ENCODE assay signal across 8 mouse cellular contexts in the genomic region with DNA sequence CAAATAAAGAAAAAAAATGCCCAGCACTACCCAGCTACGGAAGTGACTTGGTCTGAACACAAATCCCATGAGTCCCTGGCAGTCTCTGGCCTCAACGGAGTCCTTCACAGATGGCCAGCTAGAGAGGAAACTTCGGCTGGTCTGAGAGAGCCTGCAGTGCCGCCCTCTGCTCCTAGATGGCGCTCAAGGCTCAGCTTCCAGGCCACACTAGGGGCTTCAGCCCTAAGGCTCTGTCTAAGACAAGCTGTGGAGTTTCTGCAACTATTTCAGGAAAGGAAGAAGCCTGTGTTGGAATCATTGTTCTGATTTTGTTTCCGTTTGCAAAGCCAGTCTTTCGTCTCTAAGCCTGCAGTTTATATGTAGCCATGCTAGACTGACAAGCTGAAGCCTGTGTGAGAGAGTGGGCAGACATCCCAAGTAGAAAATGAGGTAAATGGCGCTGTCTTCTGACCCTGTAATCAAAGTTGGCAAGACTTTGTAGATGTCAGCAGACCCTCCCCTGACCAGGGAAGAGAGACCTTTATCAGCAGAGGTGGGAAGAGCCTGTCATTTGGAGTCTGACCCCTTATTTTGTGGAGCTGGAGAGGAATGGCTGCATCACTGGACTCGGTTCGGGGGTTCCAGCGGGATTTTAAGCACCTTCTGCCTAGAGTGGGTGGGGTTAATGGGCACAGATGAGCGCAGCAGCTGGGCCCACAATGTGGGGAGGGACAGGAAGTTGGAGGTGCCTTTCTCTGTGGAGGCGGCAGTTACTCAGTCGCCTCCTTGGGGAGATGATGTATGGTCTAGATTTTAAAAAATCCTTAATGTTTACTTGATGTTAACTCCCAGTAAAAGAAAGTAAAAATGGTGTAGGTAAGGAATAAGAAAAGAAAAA.
DNase-seq lines count a peak whose midpoint lies in the region; ATAC-seq and TF ChIP-seq lines count a peak whose summit lies in the region.

No protein-coding gene starts in this region.

- no peak for TF ChIP-seq POLR2A in ES-Bruce4 (IDR thresholded peaks at IDR 0.05; ENCODE audit: insufficient read depth, low read length)

- peak; percentile 89 for TF ChIP-seq CTCF in ES-Bruce4 (IDR thresholded peaks at IDR 0.05; ENCODE audit: low read depth, low read length)
- peak; percentile 99 for TF ChIP-seq CTCF in forebrain, postnatal 0 days (IDR thresholded peaks at IDR 0.05; ENCODE audit: low read depth)

- peak; percentile 95 for ATAC-seq in forebrain, postnatal 0 days

- H3K27ac ChIP-seq in ES-Bruce4 (ENCODE audit: insufficient read depth, low read length) = no peak overlapping the region
- peak overlapping the region; percentile 87 for H3K27ac ChIP-seq in brown adipose tissue, adult 24 weeks (replicated peaks; ENCODE audit: low read depth, low read length)
- no peak overlapping the region for H3K27ac ChIP-seq in forebrain, postnatal 0 days (ENCODE audit: low read depth, low read length)
- no peak overlapping the region for H3K27ac ChIP-seq in hindbrain, embryonic 10.5 days

- peak; percentile 90 for DNase-seq in forebrain, postnatal 0 days
- peak; percentile 87 for DNase-seq in hindbrain, embryonic 10.5 days (ENCODE audit: low spot score)
- peak; percentile 50 for DNase-seq in layer of hippocampus, adult 9-10 months (ENCODE audit: low spot score)
- DNase-seq in lung, postnatal 14 days = peak; percentile 72
- peak; percentile 60 for DNase-seq in retina, postnatal 7 days (ENCODE audit: low read depth, low spot score)
- DNase-seq in urinary bladder, postnatal 10 days (ENCODE audit: low spot score) = peak; percentile 23

- no peaks in the 10 kb centered on the region for H3K36me3 ChIP-seq in ES-Bruce4 (ENCODE audit: control insufficient read depth, insufficient read depth, low read length, poor library complexity, severe bottlenecking)
- H3K36me3 ChIP-seq in forebrain, postnatal 0 days (ENCODE audit: insufficient read depth) = no peaks in the 10 kb centered on the region
- H3K36me3 ChIP-seq in hindbrain, embryonic 10.5 days = no peaks in the 10 kb centered on the region

- H3K4me1 ChIP-seq in ES-Bruce4 (ENCODE audit: control insufficient read depth, insufficient read depth, low read length) = no peaks in the 10 kb centered on the region
- H3K4me1 ChIP-seq in brown adipose tissue, adult 24 weeks (ENCODE audit: control insufficient read depth, insufficient read depth, insufficient read length, low read length) = no peaks in the 10 kb centered on the region
- peaks cover 3% of the 10 kb centered on the region; the same call in 1 of the 2 replicates for H3K4me1 ChIP-seq in forebrain, postnatal 0 days (ENCODE audit: insufficient read depth)
- no peaks in the 10 kb centered on the region for H3K4me1 ChIP-seq in hindbrain, embryonic 10.5 days (replicated peaks)

- H3K27me3 ChIP-seq in ES-Bruce4 (ENCODE audit: control insufficient read depth, insufficient read depth, low read length, poor library complexity, severe bottlenecking) = no peaks in the 10 kb centered on the region
- no peaks in the 10 kb centered on the region for H3K27me3 ChIP-seq in forebrain, postnatal 0 days (ENCODE audit: insufficient read depth, low read length)
- no peaks in the 10 kb centered on the region for H3K27me3 ChIP-seq in hindbrain, embryonic 10.5 days (ENCODE audit: insufficient read depth, poor library complexity, severe bottlenecking)

- no peak overlapping the region for H3K4me3 ChIP-seq in ES-Bruce4 (ENCODE audit: low read depth, low read length)
- H3K4me3 ChIP-seq in brown adipose tissue, adult 24 weeks (ENCODE audit: insufficient read depth, low read depth, low read length) = no peak overlapping the region
- H3K4me3 ChIP-seq in forebrain, postnatal 0 days (ENCODE audit: low read depth, low read length) = no peak overlapping the region
- H3K4me3 ChIP-seq in hindbrain, embryonic 10.5 days = no peak overlapping the region

- no peak for TF ChIP-seq EP300 in ES-Bruce4 (IDR thresholded peaks at IDR 0.05; ENCODE audit: insufficient read depth, low read depth, low read length)

- no peak overlapping the region for H3K9ac ChIP-seq in ES-Bruce4 (ENCODE audit: low read depth, poor library complexity, severe bottlenecking)
- H3K9ac ChIP-seq in forebrain, postnatal 0 days = no peak overlapping the region

- WGBS in forebrain, postnatal 0 days = 44% methylated on average over 14 of the region's 14 CpGs
- 51% methylated on average over 14 of the region's 14 CpGs for WGBS in hindbrain, embryonic 10.5 days

- no peaks in the 10 kb centered on the region for H3K9me3 ChIP-seq in ES-Bruce4 (replicated peaks; ENCODE audit: control insufficient read depth, insufficient read depth, low read length, poor library complexity, severe bottlenecking)
- no peaks in the 10 kb centered on the region for H3K9me3 ChIP-seq in forebrain, postnatal 0 days (ENCODE audit: low read length)
- H3K9me3 ChIP-seq in hindbrain, embryonic 10.5 days = peaks cover 9% of the 10 kb centered on the region; the same call in 1 of the 2 replicates

- no peak overlapping the region for H3K4me2 ChIP-seq in forebrain, postnatal 0 days (ENCODE audit: low read depth)

Comparison
In these comparisons a context has a peak if more than half of its experiments do, and no peak if none do; other contexts are left out.
1. DNase-seq: peak in every context shown above with its lines; median percentile 90 in forebrain, postnatal 0 days; 87 in hindbrain, embryonic 10.5 days; 72 in lung, postnatal 14 days; 60 in retina, postnatal 7 days; 50 in layer of hippocampus, adult 9-10 months; 23 in urinary bladder, postnatal 10 days.